Mouse (Mus musculus) cerebellum, adult 2 months (tissue): ENCODE measurements around the gene Grin2d.

Experiments used
- CTCF ChIP-seq: fragments of 200-500 bp; IDR thresholded peaks from 2 replicates; pipeline ENCODE4 v1.5.1; 2011; ENCODE audit warnings: low read depth, mild to moderate bottlenecking, control low read depth, low read length, moderate library complexity, borderline replicate concordance; ENCODE audit not compliant: insufficient read depth
- POLR2A ChIP-seq: fragments of 200-500 bp; IDR thresholded peaks from 2 replicates; pipeline ENCODE4 v1.6.1; 2011; ENCODE audit warnings: low read length, control low read depth, borderline replicate concordance; ENCODE audit not compliant: insufficient read depth

DNA sequence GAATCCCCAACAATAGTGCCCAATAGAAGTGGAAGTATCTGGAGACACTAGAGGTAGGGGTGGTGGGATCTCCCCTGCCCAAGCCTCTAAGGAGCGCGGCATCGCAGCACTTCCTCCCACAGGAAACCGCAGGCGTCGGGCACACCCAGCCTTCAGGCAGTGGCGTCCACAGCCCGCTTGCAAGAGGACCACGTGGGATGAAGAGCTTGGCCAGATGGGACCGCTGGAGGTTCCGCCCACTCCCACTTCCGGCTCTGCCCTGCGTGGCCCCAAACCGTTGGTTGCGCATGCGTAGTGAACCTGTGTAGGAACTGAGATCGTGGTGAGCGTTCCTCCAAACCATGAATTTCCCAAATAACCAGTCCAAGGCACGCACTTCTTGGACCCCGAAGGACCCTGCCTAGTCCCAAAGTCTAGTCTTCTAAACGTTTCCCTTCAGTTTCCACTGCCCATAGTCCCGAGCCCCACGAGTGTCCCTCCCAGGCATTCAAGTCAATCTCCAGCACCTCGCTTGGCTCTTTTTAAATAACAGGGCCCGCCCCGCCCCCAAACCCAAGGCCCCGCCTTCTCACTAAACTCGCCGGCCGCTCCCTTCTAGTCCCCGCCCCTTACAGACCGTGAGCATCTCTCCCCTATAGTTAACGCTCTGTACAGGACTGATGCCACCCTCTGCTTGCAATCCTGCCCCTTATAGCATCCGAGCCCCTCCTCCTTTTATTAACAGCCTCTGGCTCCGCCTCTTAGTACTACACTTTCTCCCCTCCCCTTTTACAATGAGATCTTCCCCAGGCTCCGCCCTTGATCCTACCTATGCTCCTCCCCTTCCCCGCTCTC is 45.0 kb upstream of the Grin2d start:
- TF ChIP-seq CTCF (no peak), POLR2A (peak; percentile 58; the same call in 1 of the 2 replicates)
